Mouse (Mus musculus) limb, embryonic 14.5 days (tissue): ENCODE data around the gene Galnt4. TPM values are rescaled to one million over a fixed set of nuclear protein-coding genes. Genes with fewer than 3 reads are reported as not detected.
A peak's percentile ranks its signal among the peaks of the same experiment; 100 is the strongest.

Source experiments
- ATAC-seq: fragments of 200-750 bp; cut with Nextera tagmentation; 2 replicates; pipeline ENCODE4 v1.8.0; 2017; ENCODE audit warnings: low read depth, moderate number of reproducible peaks, moderate TSS enrichment; ENCODE audit not compliant: low FRiP score
- DNase-seq: peaks from one replicate; pipeline ENCODE4 v3.0.0-alpha.2; 2015; ENCODE audit warnings: low spot score
- H3K27ac ChIP-seq: fragments of 300-500 bp; sonication (generic); replicated peaks from 2 replicates; pipeline ENCODE4 v1.5.1; 2014; ENCODE audit warnings: low read depth, mild to moderate bottlenecking, low read length, moderate library complexity, mixed read lengths
- H3K27me3 ChIP-seq: fragments of 300-500 bp; sonication (generic); 2 replicates; pipeline ENCODE4 v1.6.1; 2014; ENCODE audit warnings: low read length, mixed read lengths; ENCODE audit not compliant: control insufficient read depth, insufficient read depth
- H3K36me3 ChIP-seq: fragments of 300-500 bp; sonication (generic); 2 replicates; pipeline ENCODE4 v1.6.1; 2014; ENCODE audit warnings: mild to moderate bottlenecking, low read length, moderate library complexity, mixed read lengths; ENCODE audit not compliant: control insufficient read depth, insufficient read depth
- H3K4me1 ChIP-seq: fragments of 300-500 bp; sonication (generic); 2 replicates; pipeline ENCODE4 v1.6.1; 2014; ENCODE audit warnings: antibody characterized with exemption, low read length, mixed read lengths; ENCODE audit not compliant: control insufficient read depth, insufficient read depth
- H3K4me2 ChIP-seq: fragments of 300-500 bp; sonication (generic); replicated peaks from 2 replicates; pipeline ENCODE4 v1.6.1; 2014; ENCODE audit warnings: low read depth, mild to moderate bottlenecking, low read length, moderate library complexity; ENCODE audit not compliant: severe bottlenecking
- H3K4me3 ChIP-seq: fragments of 300-500 bp; sonication (generic); replicated peaks from 2 replicates; pipeline ENCODE4 v1.5.1; 2014; ENCODE audit warnings: low read length
- H3K9ac ChIP-seq: fragments of 300-500 bp; sonication (generic); 2 replicates; pipeline ENCODE4 v1.6.1; 2014; ENCODE audit warnings: mild to moderate bottlenecking, low read depth, low read length, moderate library complexity; ENCODE audit not compliant: severe bottlenecking
- H3K9me3 ChIP-seq: fragments of 300-500 bp; sonication (generic); 2 replicates; pipeline ENCODE4 v1.6.1; 2016; ENCODE audit warnings: low read length; ENCODE audit not compliant: control insufficient read depth
- POLR2A ChIP-seq: fragments of 200-500 bp; IDR thresholded peaks from 2 replicates; pipeline ENCODE4 v1.8.0; 2012; ENCODE audit warnings: inconsistent platforms, mild to moderate bottlenecking, moderate library complexity, borderline replicate concordance; ENCODE audit not compliant: insufficient read depth, insufficient read length; ENCODE audit errors: extremely low read depth
- WGBS: fragments of 180-500 bp; shearing (Covaris S2); extraction: QIAGEN DNeasy Blood & Tissue Kit; methylation state at CpG from one replicate; pipeline ENCODE4 v1.1.7; 2014; 5-methylcytosine and 5-hydroxymethylcytosine counted together
- polyA plus RNA-seq, 2 experiments: library from polyadenylated mRNA; depleted of rRNA in 1 of 2; stranded (reverse) in 1 of 2; unstranded in 1 of 2; fragments of >200 nt; fragmentation: Nextera tagmentation in 1 of 2; extraction: Ambion mirVana in 1 of 2; gene quantifications; 2 replicates each; pipeline versions ENCODE4 v1.2.1 to v1.2.3; 2012 to 2014

Gene Galnt4
- polyA plus RNA-seq, 2 experiments = 4.3 to 13.0 TPM

DNA sequence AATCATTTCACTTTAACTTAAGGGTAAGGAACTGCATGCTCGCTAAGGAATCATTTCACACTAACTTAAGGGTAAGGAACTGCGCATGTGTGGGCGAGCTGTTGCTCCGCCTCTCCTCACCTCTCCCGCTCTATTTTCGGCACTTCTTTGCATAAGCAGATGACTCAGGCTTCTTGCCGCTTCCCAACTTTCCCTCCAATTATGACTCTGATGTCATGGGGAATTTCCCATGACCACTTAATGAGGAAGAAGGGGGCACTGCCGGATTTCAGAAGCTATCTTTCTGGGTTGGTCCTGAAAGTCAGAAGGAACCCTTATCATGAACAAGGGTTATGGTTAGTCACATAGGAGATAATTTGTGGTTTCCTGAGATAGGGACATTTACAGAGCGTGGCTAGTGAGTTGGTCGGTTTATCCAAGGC lies 26.4 kb upstream of the Galnt4 start:
- no peaks in the 10 kb centered on the region for H3K9me3 ChIP-seq
- no peak for DNase-seq
- TF ChIP-seq POLR2A = no peak
- H3K4me2 ChIP-seq = no peak overlapping the region
- no peak overlapping the region for H3K9ac ChIP-seq
- ATAC-seq = no peak
- no peaks in the 10 kb centered on the region for H3K27me3 ChIP-seq
- no peaks in the 10 kb centered on the region for H3K4me1 ChIP-seq
- H3K4me3 ChIP-seq = no peak overlapping the region
- H3K36me3 ChIP-seq = no peaks in the 10 kb centered on the region
- WGBS = 81% methylated on average over 10 of the region's 10 CpGs
- H3K27ac ChIP-seq = no peak overlapping the region

GRCm38 (mm10) chr10:99083431-99084003 lies 24.4 kb upstream of the Galnt4 start:
- H3K27me3 ChIP-seq = no peaks in the 10 kb centered on the region
- H3K4me1 ChIP-seq = no peaks in the 10 kb centered on the region
- no peak overlapping the region for H3K4me3 ChIP-seq
- ATAC-seq (no peak), DNase-seq (no peak)
- H3K4me2 ChIP-seq = no peak overlapping the region
- H3K36me3 ChIP-seq = no peaks in the 10 kb centered on the region
- no peak overlapping the region for H3K9ac ChIP-seq
- TF ChIP-seq POLR2A = no peak
- 87% methylated on average over 14 of the region's 14 CpGs for WGBS
- no peaks in the 10 kb centered on the region for H3K9me3 ChIP-seq
- H3K27ac ChIP-seq = no peak overlapping the region

DNA sequence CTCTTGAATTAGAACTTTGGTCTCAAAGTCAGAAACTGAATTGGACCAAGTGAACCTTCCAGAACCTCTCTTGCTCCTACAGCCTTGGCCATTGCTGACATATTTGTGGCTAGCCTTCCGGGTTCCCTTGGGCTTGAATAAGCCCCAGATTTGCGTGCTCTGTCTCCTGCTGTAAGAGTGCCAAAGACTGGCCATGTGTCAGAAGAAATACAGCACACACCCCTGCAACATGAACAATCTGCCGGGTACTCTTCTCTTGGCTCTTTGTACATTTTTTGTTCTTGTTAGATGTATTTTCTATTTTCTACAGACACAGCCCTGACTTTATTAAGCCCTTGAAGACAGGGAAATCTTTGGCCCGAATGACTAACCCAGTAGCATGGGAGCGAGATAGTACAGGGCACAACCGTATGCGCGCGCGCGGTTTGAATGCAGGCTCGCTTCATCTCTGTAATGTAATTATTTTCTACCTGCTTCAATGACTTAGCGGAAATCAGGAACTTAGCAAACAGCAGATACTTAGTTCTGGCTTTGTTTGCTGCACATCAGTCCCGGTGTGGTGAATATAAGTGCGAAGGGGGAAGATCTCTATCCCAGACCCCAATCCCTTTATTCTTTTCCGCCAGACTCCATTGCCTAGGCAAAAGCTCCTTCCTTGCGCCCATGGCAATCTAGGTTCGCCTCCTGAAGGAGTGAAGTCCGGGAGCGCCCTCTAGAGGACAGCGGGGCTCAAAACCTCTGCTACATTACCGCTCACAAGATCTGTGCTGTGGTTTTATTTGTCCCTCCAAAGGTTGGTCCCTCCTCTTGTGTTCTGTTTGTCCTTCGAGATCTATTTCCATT lies 23.3 kb upstream of the Galnt4 start:
- H3K27ac ChIP-seq = no peak overlapping the region
- WGBS = 45% methylated on average over 23 of the region's 23 CpGs
- no peak for TF ChIP-seq POLR2A
- no peaks in the 10 kb centered on the region for H3K9me3 ChIP-seq
- DNase-seq (peak; percentile 88), ATAC-seq (0 out of 2 replicates have a peak, but pooled peaks have one; percentile 67)
- no peak overlapping the region for H3K4me2 ChIP-seq
- H3K27me3 ChIP-seq = no peaks in the 10 kb centered on the region
- no peaks in the 10 kb centered on the region for H3K36me3 ChIP-seq
- H3K9ac ChIP-seq = no peak overlapping the region
- no peak overlapping the region for H3K4me3 ChIP-seq
- H3K4me1 ChIP-seq = no peaks in the 10 kb centered on the region

DNA sequence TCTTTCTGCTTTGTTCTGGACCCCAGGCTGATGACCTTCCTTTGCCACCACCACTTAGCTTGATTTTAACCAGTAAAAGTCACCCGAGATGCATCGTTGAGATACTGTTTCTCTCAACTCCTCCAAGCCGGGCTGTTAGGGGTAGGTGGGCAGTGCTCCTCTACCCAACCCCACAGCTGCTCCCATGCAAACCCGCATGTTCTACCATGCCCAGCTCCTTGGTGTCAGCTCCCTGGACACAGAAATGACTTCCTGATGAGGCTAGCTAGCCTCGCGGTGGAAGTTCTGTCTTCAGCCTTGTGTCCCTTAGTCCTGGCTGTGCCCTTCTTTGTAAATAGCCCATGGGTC lies 22.7 kb upstream of the Galnt4 start:
- no peak overlapping the region for H3K27ac ChIP-seq
- no peaks in the 10 kb centered on the region for H3K4me1 ChIP-seq
- DNase-seq = no peak
- no peak overlapping the region for H3K4me2 ChIP-seq
- no peak overlapping the region for H3K9ac ChIP-seq
- H3K27me3 ChIP-seq = no peaks in the 10 kb centered on the region
- no peaks in the 10 kb centered on the region for H3K9me3 ChIP-seq
- 56% methylated on average over 6 of the region's 6 CpGs for WGBS
- TF ChIP-seq POLR2A = no peak
- no peaks in the 10 kb centered on the region for H3K36me3 ChIP-seq
- no peak overlapping the region for H3K4me3 ChIP-seq
- no peak for ATAC-seq

DNA sequence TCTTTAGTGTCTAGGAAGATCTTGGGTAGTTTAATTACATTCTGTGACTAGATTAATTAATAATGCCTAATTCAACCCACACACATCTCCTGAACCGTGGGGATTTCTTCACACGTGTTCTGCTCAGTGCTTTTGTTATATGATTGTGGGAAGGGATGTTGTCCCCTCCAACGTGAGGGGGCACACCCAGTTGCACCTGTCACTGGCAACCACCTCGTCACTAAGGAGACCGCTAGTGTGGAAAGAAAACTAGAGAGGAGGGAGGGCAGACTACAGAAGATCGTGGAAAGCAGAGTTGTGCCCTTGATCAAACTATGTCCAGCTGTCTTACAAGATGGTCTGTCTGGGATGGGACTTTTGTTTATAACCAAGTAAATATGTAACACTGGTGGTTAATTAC lies 21.9 kb upstream of the Galnt4 start:
- Histone ChIP-seq H3K4me3 (no peak overlapping the region), H3K9me3 (no peaks in the 10 kb centered on the region), H3K36me3 (no peaks in the 10 kb centered on the region), H3K27ac (no peak overlapping the region), H3K9ac (no peak overlapping the region), H3K4me1 (no peaks in the 10 kb centered on the region), H3K4me2 (no peak overlapping the region), H3K27me3 (no peaks in the 10 kb centered on the region)
- no peak for ATAC-seq
- no peak for TF ChIP-seq POLR2A
- DNase-seq = no peak
- WGBS = 63% methylated on average over 6 of the region's 6 CpGs
